Mouse (Mus musculus) cerebellum, adult 2 months (tissue): ENCODE measurements around the gene Mthfr.

ENCODE experiments used
- CTCF ChIP-seq: fragments of 200-500 bp; IDR thresholded peaks from 2 replicates; pipeline ENCODE4 v1.5.1; 2011; ENCODE audit warnings: low read depth, mild to moderate bottlenecking, control low read depth, low read length, moderate library complexity, borderline replicate concordance; ENCODE audit not compliant: insufficient read depth
- POLR2A ChIP-seq: fragments of 200-500 bp; IDR thresholded peaks from 2 replicates; pipeline ENCODE4 v1.6.1; 2011; ENCODE audit warnings: low read length, control low read depth, borderline replicate concordance; ENCODE audit not compliant: insufficient read depth

DNA sequence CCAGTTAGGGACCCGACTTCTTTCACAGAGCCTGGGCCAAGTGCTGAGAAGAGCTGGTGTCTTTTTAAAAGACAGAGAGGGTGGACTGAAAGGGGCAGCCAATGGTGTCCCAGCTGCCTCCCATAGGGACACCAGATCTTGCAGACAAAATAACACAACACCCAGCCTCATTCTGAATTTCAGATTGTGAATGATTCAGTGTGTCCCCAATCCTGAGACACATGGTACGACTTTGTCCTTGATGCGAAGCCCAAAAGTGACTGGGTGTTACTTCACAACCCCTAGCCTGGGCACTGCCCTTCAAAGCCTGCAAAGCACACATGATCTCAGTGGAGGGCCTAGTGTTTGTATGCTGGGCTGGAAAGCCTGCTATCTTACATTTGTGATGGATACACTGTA is 47.0 kb downstream of the Mthfr start:
- no peak for TF ChIP-seq CTCF
- no peak for TF ChIP-seq POLR2A
